Mouse (Mus musculus) kidney, adult 2 months (tissue): ENCODE measurements around the gene Lgr4.

Experiments used
- CTCF ChIP-seq: fragments of 200-500 bp; conservative IDR thresholded peaks from 2 replicates; pipeline ENCODE4 v1.5.1; 2011; ENCODE audit warnings: low read depth, mild to moderate bottlenecking, control low read depth, low read length, moderate library complexity, mixed read lengths; ENCODE audit not compliant: insufficient read depth, insufficient read length
- POLR2A ChIP-seq: fragments of 200-500 bp; IDR thresholded peaks from one replicate; pipeline ENCODE4 v1.6.1; 2011; ENCODE audit warnings: low read depth, low read length, control low read depth

DNA sequence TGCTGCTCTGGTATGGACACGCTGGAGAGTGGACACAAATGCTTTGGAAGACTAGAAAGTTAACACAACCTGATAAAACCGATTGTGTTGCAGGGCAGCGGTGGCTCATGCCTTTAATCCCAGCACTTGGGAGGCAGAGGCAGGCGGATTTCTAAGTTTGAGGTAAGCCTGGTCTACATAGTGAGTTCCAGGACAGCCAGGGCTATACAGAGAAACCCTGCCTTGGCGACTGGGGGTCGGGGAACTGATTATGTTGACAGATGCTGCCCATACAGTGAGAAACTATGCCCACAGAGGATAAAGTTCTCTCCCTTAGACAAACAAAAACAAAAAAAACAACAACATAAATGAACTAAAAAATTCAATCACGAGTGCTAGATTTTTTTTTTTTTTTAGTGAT is 99.6 kb downstream of the Lgr4 start:
- TF ChIP-seq POLR2A (no peak), CTCF (no peak)
